In genomic region chr9:113471781-113472180, GRCm38 (mm10) we compare ENCODE assay signal across 13 mouse cellular contexts.
DNase-seq lines count a peak whose midpoint lies in the region; ATAC-seq lines count a peak whose summit lies in the region.
"Had no signal": no experiment of that assay in that cellular context is flagged by ENCODE, and none has a peak within 500 bp of the region (broad histone marks: within the 10 kb centered on the region; RNA-seq: fewer than 3 reads in every experiment).

No protein-coding gene starts in this region.

- H3K9me3 ChIP-seq in intestine, embryonic 16.5 days (ENCODE audit: control insufficient read depth, low read length): no peaks in the 10 kb centered on the region
- H3K9me3 ChIP-seq in midbrain, embryonic 16.5 days (replicated peaks; ENCODE audit: control insufficient read depth, low read length, poor library complexity, severe bottlenecking): no peaks in the 10 kb centered on the region
- H3K9me3 ChIP-seq: hindbrain, embryonic 10.5 days; stomach, embryonic 15.5 days had no signal

- no peak for ATAC-seq in intestine, embryonic 16.5 days
- no peak for ATAC-seq in midbrain, embryonic 16.5 days
- ATAC-seq: lung, postnatal 0 days had no signal

- DNase-seq in adrenal gland, postnatal 10 days: peak; percentile 4
- no peak for DNase-seq in adrenal gland, postnatal 4 days (ENCODE audit: low spot score in 2 of 2)
- DNase-seq in urinary bladder, postnatal 25 days (ENCODE audit: low spot score): peak; percentile 9
- no peak for DNase-seq in urinary bladder, postnatal 10 days (ENCODE audit: low spot score)
- DNase-seq in left cerebral cortex, postnatal 14 days (ENCODE audit: low spot score in 2 of 2): peak; percentile 84 to 94
- no peak for DNase-seq in adrenal gland, postnatal 25 days
- DNase-seq: cerebellum, adult 18-20 months had no signal

- 83% methylated on average over 6 of the region's 6 CpGs for WGBS in intestine, embryonic 16.5 days
- 91% methylated on average over 6 of the region's 6 CpGs for WGBS in midbrain, embryonic 16.5 days

- H3K4me1 ChIP-seq in intestine, embryonic 16.5 days (ENCODE audit: control insufficient read depth, insufficient read depth, low read length): no peaks in the 10 kb centered on the region
- H3K4me1 ChIP-seq in midbrain, embryonic 16.5 days (ENCODE audit: control insufficient read depth, insufficient read depth, low read length): no peaks in the 10 kb centered on the region
- H3K4me1 ChIP-seq: hindbrain, embryonic 10.5 days; stomach, embryonic 15.5 days had no signal

- intact Hi-C loops in left cerebral cortex, postnatal 14 days (cut with DNase I): loop anchor here (5.0 kb wide), 1 partner anchor 36 kb away; no protein-coding TSS in a partner anchor

- no peak overlapping the region for H3K4me3 ChIP-seq in intestine, embryonic 16.5 days (ENCODE audit: low read length)
- H3K4me3 ChIP-seq in midbrain, embryonic 16.5 days (ENCODE audit: low read depth, low read length): no peak overlapping the region
- H3K4me3 ChIP-seq: hindbrain, embryonic 10.5 days; stomach, embryonic 15.5 days had no signal

- no peak overlapping the region for H3K9ac ChIP-seq in intestine, embryonic 16.5 days (ENCODE audit: low read depth, low read length)
- no peak overlapping the region for H3K9ac ChIP-seq in midbrain, embryonic 16.5 days (ENCODE audit: low read depth, low read length)
- H3K9ac ChIP-seq: stomach, embryonic 15.5 days had no signal

- H3K36me3 ChIP-seq in intestine, embryonic 16.5 days (ENCODE audit: control insufficient read depth, insufficient read depth, low read length): no peaks in the 10 kb centered on the region
- no peaks in the 10 kb centered on the region for H3K36me3 ChIP-seq in midbrain, embryonic 16.5 days (ENCODE audit: control insufficient read depth, insufficient read depth, low read length)
- H3K36me3 ChIP-seq: G1E; hindbrain, embryonic 10.5 days; stomach, embryonic 15.5 days had no signal

- no peaks in the 10 kb centered on the region for H3K27me3 ChIP-seq in intestine, embryonic 16.5 days (replicated peaks; ENCODE audit: control insufficient read depth, insufficient read depth, low read length)
- H3K27me3 ChIP-seq in midbrain, embryonic 16.5 days (ENCODE audit: control insufficient read depth, insufficient read depth, low read depth, low read length): no peaks in the 10 kb centered on the region
- H3K27me3 ChIP-seq: stomach, embryonic 15.5 days had no signal

- H3K4me2 ChIP-seq in intestine, embryonic 16.5 days (ENCODE audit: low read depth, low read length): no peak overlapping the region
- H3K4me2 ChIP-seq in midbrain, embryonic 16.5 days (ENCODE audit: low read length): no peak overlapping the region
- H3K4me2 ChIP-seq: stomach, embryonic 15.5 days had no signal

- H3K27ac ChIP-seq in intestine, embryonic 16.5 days (ENCODE audit: low read length): no peak overlapping the region
- H3K27ac ChIP-seq in midbrain, embryonic 16.5 days (ENCODE audit: low read length): no peak overlapping the region
- H3K27ac ChIP-seq: hindbrain, embryonic 10.5 days; stomach, embryonic 15.5 days had no signal

Comparison
In these comparisons a context has a peak if more than half of its experiments do, and no peak if none do; other contexts are left out.
1. DNase-seq: peak in adrenal gland, postnatal 10 days (single experiment), urinary bladder, postnatal 25 days (single experiment) and left cerebral cortex, postnatal 14 days (2 of 2); none in adrenal gland, postnatal 4 days (0 of 2), urinary bladder, postnatal 10 days (single experiment) and adrenal gland, postnatal 25 days (single experiment).